Mouse (Mus musculus) brain, embryonic 18.5 days (tissue): ENCODE data around the gene Dlx2.

ENCODE experiments used
- DNase-seq: peaks from one replicate; pipeline ENCODE4 v3.0.0-alpha.2; 2012; ENCODE audit warnings: low read depth, low spot score

Gene Dlx2

GRCm38 (mm10) chr2:71511209-71511608, 35.3 kb downstream of the Dlx2 start:
- DNase-seq: no peak

DNA sequence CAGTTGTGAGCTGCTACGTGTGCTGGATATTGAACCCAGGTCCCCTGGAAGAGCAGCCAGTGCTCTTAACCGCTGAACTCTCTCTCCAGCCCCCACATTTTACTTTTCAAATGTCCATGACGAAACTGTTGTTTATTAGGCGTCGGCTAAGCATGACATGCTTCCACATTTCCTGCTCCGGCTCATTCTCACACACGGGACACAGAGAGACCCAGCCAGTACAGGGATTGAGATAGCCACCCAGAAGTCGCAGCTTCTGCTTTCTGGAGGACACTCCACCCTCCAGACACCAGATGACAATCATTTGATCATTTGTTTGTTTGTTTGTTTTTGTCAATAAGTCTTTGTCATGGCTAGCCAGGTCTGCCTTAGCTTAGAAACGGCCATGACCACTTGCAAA, 41.7 kb downstream of the Dlx2 start:
- DNase-seq: no peak

DNA sequence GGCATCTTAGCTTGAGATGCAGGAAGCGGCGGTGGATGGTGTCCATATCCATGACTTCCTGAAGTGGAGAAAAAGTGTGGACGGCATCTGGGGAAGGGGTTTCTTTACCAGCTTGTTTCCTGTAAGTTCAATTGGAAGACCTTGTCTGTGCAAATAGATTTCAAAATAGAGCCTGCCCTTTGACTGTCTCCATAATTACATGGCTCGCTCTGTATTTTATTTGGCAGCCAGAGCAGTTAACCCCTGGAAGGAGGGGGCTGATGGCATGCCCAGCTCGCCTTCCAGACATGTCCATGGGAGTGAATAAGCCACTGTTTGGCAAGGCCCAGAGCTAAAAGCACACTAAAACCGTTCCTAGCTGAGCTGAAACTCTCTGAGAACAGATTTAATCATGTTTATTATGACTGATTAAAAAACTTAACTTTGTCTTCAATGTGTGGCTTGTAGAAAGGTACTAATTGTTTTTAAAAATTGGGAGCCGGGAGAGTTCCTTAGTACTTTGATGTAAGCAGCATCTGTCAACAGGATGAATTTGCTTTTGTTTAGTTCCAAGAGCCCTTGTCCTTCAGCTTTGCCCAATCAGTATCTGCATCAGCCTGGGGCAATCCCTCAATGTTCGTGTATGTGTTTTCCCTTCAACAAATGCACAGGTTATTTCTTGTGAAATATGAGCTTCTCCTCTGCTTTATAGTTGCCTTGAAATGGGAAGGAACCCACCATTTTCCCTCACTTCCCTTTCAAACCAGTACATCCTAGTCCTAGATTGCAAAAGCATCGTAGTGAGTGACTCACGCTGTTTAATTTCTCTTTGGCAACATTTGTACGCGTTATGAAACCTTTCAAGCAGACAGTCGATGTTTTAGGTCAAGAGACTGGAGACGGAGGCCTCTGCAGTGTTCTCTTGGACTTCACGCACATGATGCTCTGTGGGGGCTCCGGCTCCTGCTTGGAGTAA, 47.0 kb downstream of the Dlx2 start:
- DNase-seq: no peak

- no peak for DNase-seq
Measured at GRCm38 (mm10) chr2:71497175-71497574, 49.4 kb downstream of the Dlx2 start.

- DNase-seq: no peak
Measured at GRCm38 (mm10) chr2:71494971-71495370, 51.6 kb downstream of the Dlx2 start.

DNA sequence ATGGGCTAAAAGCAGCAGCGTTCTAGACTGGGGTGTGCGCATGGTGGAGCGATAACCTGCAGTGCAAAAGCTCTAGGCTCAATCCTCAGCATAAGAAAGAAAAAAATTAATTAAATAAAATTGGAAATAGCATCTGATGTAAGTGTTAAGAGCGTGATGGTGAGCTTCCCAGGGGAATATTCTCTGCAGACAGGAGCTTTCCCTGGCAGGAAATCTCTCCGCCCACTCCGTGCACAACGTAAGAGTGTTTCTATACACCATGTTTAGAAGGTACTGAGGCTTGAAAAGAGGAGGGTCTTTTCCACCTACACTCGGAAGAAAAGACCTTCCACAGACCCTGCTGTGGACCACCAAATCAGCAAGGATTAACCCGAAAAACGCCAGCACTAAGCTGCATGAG, 52.1 kb downstream of the Dlx2 start:
- no peak for DNase-seq
